Mouse (Mus musculus): ENCODE data around the gene Trio.
"Not testable (repeated sequence)": the region's sequence is repeated elsewhere in the genome, so short reads cannot be mapped to it uniquely, and the experiment has no call there.

The Trio gene

DNA sequence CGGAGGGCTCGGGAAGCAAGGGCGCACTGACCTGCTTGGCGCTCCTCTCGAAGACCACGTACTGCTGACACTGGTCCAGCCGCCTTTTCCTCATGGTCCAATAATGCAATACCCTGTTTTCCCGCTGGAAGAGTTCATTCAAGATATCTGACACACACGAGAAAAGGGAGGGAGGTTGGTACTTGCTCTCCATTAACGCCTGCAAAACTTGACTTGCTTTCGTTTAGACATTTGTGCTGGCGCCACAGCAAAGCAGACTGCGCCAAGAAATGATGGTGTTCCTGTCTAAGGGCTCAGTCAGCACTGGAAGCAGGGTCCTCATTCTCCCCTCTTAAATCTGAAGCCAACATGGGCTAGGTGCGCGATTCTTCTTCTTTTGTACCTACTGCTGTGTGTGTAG, 184.0 kb downstream of the Trio start:
- DNase-seq (ENCODE audit: low read depth, low spot score) = peak; percentile 23

- DNase-seq (ENCODE audit: low read depth, low spot score) = no peak
Measured at GRCm38 (mm10) chr15:27840579-27840978, 185.1 kb downstream of the Trio start.

DNA sequence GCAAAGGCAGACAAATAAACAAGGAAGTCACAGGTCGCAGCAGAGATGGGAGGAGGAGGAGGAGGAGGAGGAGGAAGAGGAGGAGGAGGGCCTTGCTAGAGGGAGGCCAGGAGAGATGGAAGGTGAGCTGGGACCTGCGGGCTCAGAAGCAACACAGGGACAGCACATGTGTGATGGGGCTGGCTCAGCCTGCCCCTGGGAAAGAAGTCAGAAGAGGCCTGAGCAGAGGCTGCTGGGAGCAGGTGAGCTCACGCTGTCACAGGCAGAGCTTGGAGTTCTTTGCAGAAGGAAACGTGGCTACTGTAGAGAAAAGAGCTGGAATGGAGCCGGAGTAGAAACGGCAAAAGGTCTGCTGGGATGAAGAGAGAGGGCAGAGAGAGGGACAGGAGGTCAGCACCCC, 185.5 kb downstream of the Trio start:
- DNase-seq (ENCODE audit: low read depth, low spot score) = no peak

DNA sequence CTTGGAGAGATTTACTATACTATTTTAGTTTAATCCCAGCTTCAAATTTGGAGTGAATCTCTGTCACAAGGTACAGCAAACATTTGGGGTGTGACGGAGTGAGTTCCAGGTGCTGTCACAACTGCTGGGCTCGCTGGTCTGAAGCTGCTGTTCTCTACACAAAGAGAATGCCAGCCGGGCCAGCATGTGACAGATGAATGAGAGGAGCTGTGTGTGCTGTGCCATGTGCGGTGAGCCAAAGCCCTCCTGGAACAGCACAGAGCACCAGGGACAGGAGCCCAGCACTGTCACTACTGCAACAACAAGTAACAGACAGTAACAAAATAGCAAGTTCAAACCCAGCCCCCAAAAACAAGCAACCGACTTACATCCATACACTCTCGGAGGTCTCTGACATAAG, 194.0 kb downstream of the Trio start:
- DNase-seq (ENCODE audit: low read depth, low spot score) = no peak

DNA sequence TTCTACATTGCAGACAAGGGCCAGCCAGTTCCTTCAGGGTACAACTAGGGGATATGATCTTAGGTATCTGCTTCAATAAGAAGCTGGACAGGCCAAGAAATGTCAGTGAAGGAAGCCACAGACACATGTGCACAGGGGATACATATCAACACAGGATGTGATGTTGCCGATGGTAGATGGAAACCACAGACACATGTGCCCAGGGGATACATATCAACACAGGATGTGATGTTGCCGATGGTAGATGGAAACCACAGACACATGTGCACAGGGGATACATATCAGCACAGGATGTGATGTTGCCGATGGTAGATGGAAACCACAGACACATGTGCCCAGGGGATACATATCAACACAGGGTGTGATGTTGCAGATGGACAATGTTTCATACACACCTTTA, 197.8 kb downstream of the Trio start:
- DNase-seq (ENCODE audit: low read depth, low spot score) = not testable (repeated sequence)

GRCm38 (mm10) chr15:27826886-27827285, 198.8 kb downstream of the Trio start:
- no peak for DNase-seq (ENCODE audit: low read depth, low spot score)

DNA sequence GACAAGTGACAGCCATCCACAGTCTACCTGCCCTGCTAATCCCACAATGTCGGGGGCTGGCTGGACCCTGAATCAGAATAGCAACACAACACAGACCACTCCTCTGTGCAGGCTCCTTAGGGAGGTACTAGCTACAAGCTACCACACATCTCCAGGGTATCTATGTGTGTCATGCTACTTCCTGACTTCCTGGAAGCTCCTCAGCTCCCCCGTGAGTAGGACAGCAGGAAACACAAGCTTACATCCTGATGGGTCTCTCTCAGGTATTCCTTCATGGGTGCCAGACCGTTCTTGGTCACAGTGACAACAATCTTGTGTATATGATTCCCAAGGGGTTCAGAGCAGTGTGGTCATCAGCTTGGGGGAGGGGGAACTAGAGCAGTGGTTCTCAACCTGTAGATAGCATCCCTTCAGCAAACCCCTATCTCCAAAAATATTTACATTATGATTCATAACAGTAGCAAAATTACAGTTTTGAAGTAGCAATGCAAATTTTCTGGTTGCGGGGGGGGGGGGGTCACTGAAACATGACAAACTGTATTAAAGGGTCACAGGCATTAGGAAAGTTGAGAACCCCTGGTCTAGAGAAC, 199.5 kb downstream of the Trio start:
- DNase-seq (ENCODE audit: low read depth, low spot score) = no peak

DNA sequence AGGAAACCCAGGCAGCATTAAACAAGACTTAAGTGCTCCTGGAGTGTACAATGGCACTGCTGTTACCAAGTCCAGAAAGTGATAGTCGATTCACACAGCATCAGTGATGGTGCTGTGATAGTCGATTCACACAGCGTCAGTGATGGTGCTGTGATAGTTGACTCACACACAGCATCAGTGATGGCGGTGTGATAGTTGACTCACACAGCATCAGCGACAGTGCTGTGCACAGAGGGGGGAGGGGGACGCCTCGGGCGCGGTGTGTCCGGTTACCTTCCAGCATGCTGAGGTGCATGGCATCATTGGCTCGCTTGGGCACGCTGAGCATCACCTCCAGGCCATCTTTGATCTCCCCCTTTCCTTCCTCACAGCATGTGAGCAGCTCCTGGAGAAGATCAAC, 200.3 kb downstream of the Trio start:
- no peak for DNase-seq (ENCODE audit: low read depth, low spot score)

- peak; percentile 35 for DNase-seq (ENCODE audit: low read depth, low spot score)
Measured at GRCm38 (mm10) chr15:27823581-27823980, 202.1 kb downstream of the Trio start.

DNA sequence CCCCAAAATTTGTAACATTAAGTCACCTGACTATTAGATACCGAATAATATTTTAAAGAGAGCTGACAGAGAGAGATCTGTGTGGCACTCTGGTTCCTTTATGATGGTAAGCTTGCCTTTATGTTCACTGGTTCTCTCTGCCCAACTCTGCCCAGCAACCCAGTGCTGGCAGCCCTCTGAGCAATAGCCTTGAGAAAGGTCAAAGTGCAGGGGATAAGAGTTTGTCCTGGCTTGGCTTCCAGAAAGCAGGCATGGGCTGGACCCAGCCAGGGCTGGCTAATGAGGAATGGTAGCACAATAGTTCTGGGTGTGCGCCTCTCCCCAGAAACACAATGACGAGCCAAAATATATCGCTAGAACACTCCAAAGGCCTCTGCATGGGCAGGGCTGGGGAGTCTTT, 203.2 kb downstream of the Trio start:
- DNase-seq (ENCODE audit: low read depth, low spot score) = no peak

GRCm38 (mm10) chr15:27821651-27822364, 203.8 kb downstream of the Trio start:
- DNase-seq (ENCODE audit: low read depth, low spot score) = no peak

GRCm38 (mm10) chr15:27817096-27817495, 208.6 kb downstream of the Trio start:
- DNase-seq (ENCODE audit: low read depth, low spot score) = no peak

DNA sequence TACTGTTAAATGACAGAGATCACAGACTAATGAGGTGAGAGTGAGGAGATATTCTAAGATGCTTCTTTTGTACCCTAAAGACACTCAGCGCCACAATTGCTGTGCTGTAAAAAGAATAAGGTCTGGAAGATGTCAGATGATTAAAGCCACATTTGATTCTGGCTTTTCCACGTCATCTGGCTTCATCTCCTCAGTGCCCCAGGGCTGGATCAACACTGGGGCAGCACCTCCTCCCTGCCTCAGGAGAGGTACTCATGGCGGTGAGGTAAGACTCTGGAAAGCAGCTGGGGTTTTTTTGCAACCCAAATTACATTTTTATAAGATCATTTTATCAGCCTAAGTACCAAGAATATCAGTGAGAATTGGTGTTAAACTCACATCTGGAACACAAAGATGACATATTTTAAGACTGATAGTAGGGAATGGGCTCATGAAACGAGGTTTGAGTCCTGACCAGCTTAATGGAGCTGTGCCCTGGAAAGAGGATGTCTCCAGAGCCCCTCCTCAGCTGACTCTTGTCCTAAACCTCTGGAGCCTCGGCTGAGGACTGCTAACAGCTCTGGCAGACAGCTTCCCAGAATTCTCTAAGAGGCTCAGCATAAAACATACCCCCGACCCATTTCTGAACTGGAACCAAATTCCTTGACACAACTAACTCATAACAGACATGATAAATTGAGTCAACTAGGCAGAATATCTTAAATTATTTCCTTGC, 210.8 kb downstream of the Trio start:
- DNase-seq (ENCODE audit: low read depth, low spot score) = no peak

- peak; percentile 33 for DNase-seq (ENCODE audit: low read depth, low spot score)
Measured at GRCm38 (mm10) chr15:27810793-27811488, 214.7 kb downstream of the Trio start.

- DNase-seq (ENCODE audit: low read depth, low spot score) = no peak
Measured at GRCm38 (mm10) chr15:27810262-27810661, 215.4 kb downstream of the Trio start.

DNA sequence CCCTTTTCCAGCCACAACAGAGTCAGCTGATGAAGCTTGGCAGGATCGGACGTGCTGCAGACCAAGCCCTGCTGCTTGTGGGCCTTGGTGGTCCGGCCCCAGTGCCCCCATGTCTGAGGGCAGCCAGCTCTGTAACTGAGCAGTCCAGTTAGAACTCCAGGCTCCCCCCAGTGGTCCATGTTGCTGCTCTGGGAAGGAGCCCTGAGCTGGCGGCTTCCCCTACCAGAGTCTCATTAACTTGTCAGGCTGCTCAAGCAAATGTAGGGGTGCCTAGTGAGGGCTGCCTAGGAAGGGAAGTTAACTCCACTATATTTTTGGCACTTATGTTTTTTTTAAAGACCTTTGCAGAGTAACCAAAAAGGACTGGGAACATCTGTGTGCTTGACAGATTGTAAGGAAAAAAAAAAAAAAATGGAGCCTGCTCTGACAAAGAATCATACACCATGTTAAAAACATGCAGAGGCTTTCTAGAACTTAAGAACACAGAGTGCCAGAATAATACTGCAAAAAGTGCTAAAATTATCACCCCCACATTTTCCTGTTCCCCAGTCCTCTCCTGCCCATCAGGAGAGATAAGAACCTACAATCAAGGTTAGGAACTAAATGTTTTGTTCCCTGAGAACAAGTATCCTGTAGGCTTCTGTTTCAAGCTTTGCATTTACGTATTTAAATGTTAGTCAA, 216.9 kb downstream of the Trio start:
- no peak for DNase-seq (ENCODE audit: low read depth, low spot score)

DNA sequence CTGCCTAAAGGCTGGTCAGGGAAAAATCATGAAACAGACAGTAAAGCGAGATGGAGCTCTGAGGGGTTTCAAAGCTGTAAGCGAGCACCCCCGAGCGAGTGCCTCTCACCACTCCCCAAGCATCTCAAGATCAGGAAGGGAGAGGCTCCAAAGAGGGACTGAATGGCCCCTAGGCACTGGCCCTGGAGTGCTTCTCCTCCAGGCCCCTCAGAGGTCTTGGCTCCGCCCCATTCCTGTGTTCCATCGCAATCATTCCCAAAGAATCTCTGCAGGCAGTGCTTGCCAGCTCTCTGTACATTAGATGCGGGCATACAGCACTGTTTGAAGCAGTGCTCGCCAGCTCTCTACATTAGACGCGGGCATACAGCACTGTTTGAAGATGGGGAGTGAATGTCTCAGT, 219.4 kb downstream of the Trio start:
- DNase-seq (ENCODE audit: low read depth, low spot score) = no peak

GRCm38 (mm10) chr15:27805654-27806053, 220.0 kb downstream of the Trio start:
- no peak for DNase-seq (ENCODE audit: low read depth, low spot score)

GRCm38 (mm10) chr15:27804447-27804846, 221.2 kb downstream of the Trio start:
- DNase-seq (ENCODE audit: low read depth, low spot score) = no peak

GRCm38 (mm10) chr15:27803568-27804345, 221.9 kb downstream of the Trio start:
- DNase-seq (ENCODE audit: low read depth, low spot score) = no peak

GRCm38 (mm10) chr15:27802243-27802642, 223.4 kb downstream of the Trio start:
- no peak for DNase-seq (ENCODE audit: low read depth, low spot score)

Data from ZHBTc4 (cell line).